ENCODE assay signal across 8 mouse cellular contexts in the genomic region with DNA sequence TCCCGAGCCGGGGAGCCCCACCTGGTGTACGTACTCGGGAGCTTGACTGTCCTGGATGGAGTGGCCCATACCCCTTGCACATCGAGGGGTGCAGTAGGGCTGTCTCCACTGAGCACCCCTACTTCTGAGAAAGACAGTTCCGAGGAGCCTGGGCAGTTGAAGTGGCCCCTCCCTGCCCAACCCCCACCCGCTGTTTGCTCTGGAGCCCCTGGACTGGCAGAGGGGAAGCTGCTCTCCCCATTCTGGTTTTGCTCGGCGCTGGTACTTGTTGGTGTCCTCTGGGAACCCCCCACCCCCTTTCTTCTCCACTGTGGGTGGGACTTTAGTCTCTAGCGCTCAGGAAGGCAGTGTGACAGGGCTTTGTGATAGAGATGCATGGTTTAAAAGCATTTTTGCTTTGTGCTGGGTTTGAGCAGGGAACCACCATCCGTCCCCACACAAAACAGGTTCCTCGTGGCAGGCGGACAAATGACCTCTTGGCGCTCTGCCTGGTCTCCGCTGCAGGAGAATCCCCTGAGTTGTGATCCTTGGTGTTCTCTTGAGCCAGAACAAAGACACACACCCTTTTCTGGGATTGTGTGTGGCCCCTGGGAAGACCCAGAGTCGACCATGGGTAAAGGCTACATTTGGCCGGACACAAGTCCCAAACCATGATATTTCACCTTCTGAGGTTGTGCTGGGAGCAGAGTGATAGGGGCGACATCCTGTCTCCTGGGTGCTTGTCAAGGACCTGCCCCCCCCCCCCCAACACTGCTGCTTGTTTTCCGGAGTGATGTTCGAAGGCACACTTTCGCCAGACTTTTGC. TPM values are rescaled to one million over a fixed set of nuclear protein-coding genes. Genes with fewer than 3 reads are reported as not detected.
DNase-seq lines count a peak whose midpoint lies in the region; ATAC-seq lines count a peak whose summit lies in the region.
"Had no signal": no experiment of that assay in that cellular context is flagged by ENCODE, and none has a peak within 500 bp of the region (broad histone marks: within the 10 kb centered on the region; RNA-seq: fewer than 3 reads in every experiment).

No protein-coding gene starts in this region.

- peak overlapping the region; percentile 69 for H3K4me2 ChIP-seq in hindbrain, embryonic 14.5 days (replicated peaks)
- H3K4me2 ChIP-seq in midbrain, embryonic 11.5 days = peak overlapping the region; percentile 85

- H3K27ac ChIP-seq in embryonic facial prominence, embryonic 10.5 days (replicated peaks) = peak overlapping the region; percentile 89
- peak overlapping the region; percentile 83 for H3K27ac ChIP-seq in hindbrain, embryonic 14.5 days
- H3K27ac ChIP-seq in midbrain, embryonic 11.5 days (ENCODE audit: low read depth, low read length) = peak overlapping the region; percentile 54

- peak; percentile 42 for ATAC-seq in hindbrain, embryonic 14.5 days (ENCODE audit: low FRiP score)
- ATAC-seq in midbrain, embryonic 11.5 days (ENCODE audit: low FRiP score) = peak; percentile 79

- H3K27me3 ChIP-seq in embryonic facial prominence, embryonic 10.5 days (replicated peaks; ENCODE audit: low read depth, poor library complexity, severe bottlenecking) = no peaks in the 10 kb centered on the region
- no peaks in the 10 kb centered on the region for H3K27me3 ChIP-seq in hindbrain, embryonic 14.5 days (ENCODE audit: control insufficient read depth, insufficient read depth, low read length)
- no peaks in the 10 kb centered on the region for H3K27me3 ChIP-seq in midbrain, embryonic 11.5 days (ENCODE audit: control insufficient read depth, insufficient read depth, low read length)

- no peaks in the 10 kb centered on the region for H3K9me3 ChIP-seq in embryonic facial prominence, embryonic 10.5 days
- no peaks in the 10 kb centered on the region for H3K9me3 ChIP-seq in hindbrain, embryonic 14.5 days (ENCODE audit: control insufficient read depth, low read length)
- H3K9me3 ChIP-seq in midbrain, embryonic 11.5 days (ENCODE audit: control insufficient read depth, low read length) = no peaks in the 10 kb centered on the region

- intact Hi-C loops in left cerebral cortex, postnatal 4 days (cut with DNase I) = no loop called here
- intact Hi-C loops in left cerebral cortex, postnatal 36 days (cut with DNase I) = no loop called here

- H3K9ac ChIP-seq in hindbrain, embryonic 14.5 days = peak overlapping the region; percentile 82
- peak overlapping the region; percentile 87 for H3K9ac ChIP-seq in midbrain, embryonic 11.5 days (ENCODE audit: low read length)

- H3K4me3 ChIP-seq in embryonic facial prominence, embryonic 10.5 days = peak overlapping the region; percentile 87
- peak overlapping the region; percentile 70 for H3K4me3 ChIP-seq in hindbrain, embryonic 14.5 days (replicated peaks; ENCODE audit: low read length)
- H3K4me3 ChIP-seq in midbrain, embryonic 11.5 days (ENCODE audit: low read depth, low read length) = peak overlapping the region; percentile 71

- H3K4me1 ChIP-seq in embryonic facial prominence, embryonic 10.5 days = peaks cover 46% of the 10 kb centered on the region
- peaks cover 31% of the 10 kb centered on the region for H3K4me1 ChIP-seq in hindbrain, embryonic 14.5 days (replicated peaks; ENCODE audit: control insufficient read depth, insufficient read depth, low read length)
- H3K4me1 ChIP-seq in midbrain, embryonic 11.5 days (ENCODE audit: control insufficient read depth, insufficient read depth, low read length) = peaks cover 9% of the 10 kb centered on the region

- DNase-seq in left cerebral cortex, postnatal 4 days = peak; percentile 29
- DNase-seq in left cerebral cortex, postnatal 36 days (ENCODE audit: low spot score in 2 of 2) = no peak
- DNase-seq in embryonic facial prominence, embryonic 10.5 days (ENCODE audit: low spot score) = peak; percentile 72
- DNase-seq in hindbrain, embryonic 14.5 days (ENCODE audit: low spot score) = peak; percentile 57
- peak; percentile 95 for DNase-seq in midbrain, embryonic 11.5 days (ENCODE audit: low spot score, missing footprints)
- DNase-seq in T-cell, adult 2 months (ENCODE audit: low spot score) = no peak
- DNase-seq in thymus, postnatal 4 days = no peak

- H3K36me3 ChIP-seq in embryonic facial prominence, embryonic 10.5 days (replicated peaks) = no peaks in the 10 kb centered on the region
- H3K36me3 ChIP-seq in hindbrain, embryonic 14.5 days (replicated peaks; ENCODE audit: control insufficient read depth, insufficient read depth) = 0 out of 2 replicates have a peak, but pooled peaks cover 4% of the 10 kb centered on the region
- no peaks in the 10 kb centered on the region for H3K36me3 ChIP-seq in midbrain, embryonic 11.5 days (ENCODE audit: control insufficient read depth, insufficient read depth, low read length)

- 8% methylated on average over 21 of the region's 21 CpGs for WGBS in embryonic facial prominence, embryonic 10.5 days
- WGBS in hindbrain, embryonic 14.5 days = 3% methylated on average over 21 of the region's 21 CpGs
- WGBS in midbrain, embryonic 11.5 days = 5% methylated on average over 21 of the region's 21 CpGs

RNA-seq across cellular contexts. Expression of a gene that starts 0.8 kb away (rescaled TPM):
- total RNA-seq in left cerebral cortex, postnatal 4 days (2021) = 100 to 1,000 TPM; 210 to 211 TPM
- total RNA-seq in left cerebral cortex, postnatal 36 days (2021) = 100 to 1,000 TPM in 1 of 2 experiments, 10 to 100 TPM in 1; 89.2 to 101 TPM
- 2.3 and 2.7 TPM in 2 replicates for polyA plus RNA-seq in embryonic facial prominence, embryonic 10.5 days (2016; fragmentation: Nextera tagmentation; extraction: Ambion mirVana)
- 18.8 and 22.2 TPM in 2 replicates for polyA plus RNA-seq in hindbrain, embryonic 14.5 days (2014; fragmentation: Nextera tagmentation; extraction: Ambion mirVana)
- polyA plus RNA-seq in midbrain, embryonic 11.5 days (2014; fragmentation: Nextera tagmentation; extraction: Ambion mirVana) = 6.4 and 8.1 TPM in 2 replicates
- total RNA-seq: neutrophil, adult 5-6 weeks had no signal

Comparison
In these comparisons a context has a peak if more than half of its experiments do, and no peak if none do; other contexts are left out.
1. DNase-seq: peak in left cerebral cortex, postnatal 4 days (single experiment), embryonic facial prominence, embryonic 10.5 days (single experiment), hindbrain, embryonic 14.5 days (single experiment) and midbrain, embryonic 11.5 days (single experiment); none in left cerebral cortex, postnatal 36 days (0 of 2), T-cell, adult 2 months (single experiment) and thymus, postnatal 4 days (single experiment).
2. Peak in every context shown above with its lines, with median percentiles within 50 percentile points of each other: H3K27ac ChIP-seq and H3K4me3 ChIP-seq.